Mouse (Mus musculus) ES-E14 (cell line): ENCODE measurements around the gene Wiz.

Experiments used
- HCFC1 ChIP-seq: IDR thresholded peaks from 2 replicates; pipeline ENCODE4 v1.6.1; 2012; ENCODE audit warnings: low read length, inconsistent platforms, borderline replicate concordance; ENCODE audit not compliant: insufficient read depth
- MAFK ChIP-seq: IDR thresholded peaks from 2 replicates; pipeline ENCODE4 v1.6.1; 2014; ENCODE audit warnings: mild to moderate bottlenecking, low read depth, low read length, inconsistent platforms; ENCODE audit not compliant: insufficient read depth
- ZC3H11A ChIP-seq: IDR thresholded peaks from 2 replicates; pipeline ENCODE4 v1.6.1; 2012; ENCODE audit warnings: low read depth, mild to moderate bottlenecking, inconsistent platforms, low read length, borderline replicate concordance
- ZNF384 ChIP-seq: IDR thresholded peaks from 2 replicates; pipeline ENCODE4 v1.6.1; 2012; ENCODE audit warnings: low read depth, low read length, inconsistent platforms

DNA sequence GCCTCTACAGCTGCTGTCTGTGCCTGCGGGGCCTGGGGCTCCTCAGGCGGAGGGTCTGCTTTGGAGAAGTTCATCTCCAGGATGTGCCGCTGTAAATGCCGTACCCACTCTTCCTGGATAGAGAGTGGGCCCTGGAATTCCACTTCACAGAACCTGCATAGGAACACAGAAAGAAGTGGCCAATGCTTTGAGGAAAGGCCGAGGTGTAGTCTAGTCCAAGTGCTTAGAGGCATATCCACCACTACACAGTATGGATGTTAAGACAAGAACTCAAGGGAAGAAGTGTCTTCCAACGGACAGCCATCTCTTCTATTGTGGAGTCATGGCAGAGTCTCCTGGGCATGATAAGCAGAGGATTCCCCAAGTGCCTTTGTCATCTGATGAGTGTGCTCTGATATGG, 34.2 kb downstream of the Wiz start:
- no peak for TF ChIP-seq MAFK
- no peak for TF ChIP-seq ZC3H11A
- no peak for TF ChIP-seq HCFC1
- no peak for TF ChIP-seq ZNF384
